In genomic region chr4:83343146-83343823, GRCm38 (mm10) we compare ENCODE assay signal across 17 mouse cellular contexts. TPM values are rescaled to one million over a fixed set of nuclear protein-coding genes. Genes with fewer than 3 reads are reported as not detected.
DNase-seq lines count a peak whose midpoint lies in the region; TF ChIP-seq lines count a peak whose summit lies in the region.
"Had no signal": no experiment of that assay in that cellular context is flagged by ENCODE, and none has a peak within 500 bp of the region (broad histone marks: within the 10 kb centered on the region; RNA-seq: fewer than 3 reads in every experiment).

No protein-coding gene starts in this region.

- peak overlapping the region; percentile 42; the same call in 1 of the 2 replicates for H3K27ac ChIP-seq in ES-E14 (ENCODE audit: insufficient read depth, low read depth, low read length, poor library complexity, severe bottlenecking)
- peak overlapping the region; percentile 72 for H3K27ac ChIP-seq in embryonic fibroblast, embryonic 13.5 days (ENCODE audit: insufficient read depth, low read length)
- H3K27ac ChIP-seq: embryonic facial prominence, embryonic 12.5 days; forebrain, embryonic 12.5 days; gastrocnemius, adult 2 months; heart, embryonic 10.5 days; heart, embryonic 15.5 days; hindbrain, embryonic 10.5 days; hindbrain, embryonic 15.5 days had no signal

- H3K36me3 ChIP-seq in ES-E14 (ENCODE audit: control insufficient read depth, insufficient read depth, low read length, poor library complexity, severe bottlenecking): peaks cover 6% of the 10 kb centered on the region; the same call in 1 of the 2 replicates
- H3K36me3 ChIP-seq: embryonic facial prominence, embryonic 12.5 days; forebrain, embryonic 12.5 days; heart, embryonic 10.5 days; heart, embryonic 15.5 days; hindbrain, embryonic 10.5 days; hindbrain, embryonic 15.5 days had no signal

- H3K9me3 ChIP-seq in ES-E14 (ENCODE audit: control insufficient read depth, insufficient read depth, low read depth, low read length): no peaks in the 10 kb centered on the region
- H3K9me3 ChIP-seq: embryonic facial prominence, embryonic 12.5 days; forebrain, embryonic 12.5 days; heart, embryonic 10.5 days; heart, embryonic 15.5 days; hindbrain, embryonic 10.5 days; hindbrain, embryonic 15.5 days had no signal

- H3K9ac ChIP-seq in ES-E14 (ENCODE audit: insufficient read depth, low read depth, low read length, poor library complexity, severe bottlenecking): peak overlapping the region; percentile 68; the same call in 1 of the 2 replicates
- H3K9ac ChIP-seq: embryonic facial prominence, embryonic 12.5 days; forebrain, embryonic 12.5 days; heart, embryonic 15.5 days; hindbrain, embryonic 15.5 days had no signal

- no peak for TF ChIP-seq CTCF in embryonic fibroblast, embryonic 13.5 days (IDR thresholded peaks at IDR 0.05; ENCODE audit: borderline replicate concordance, insufficient read depth, low read length)

- TF ChIP-seq POLR2A in embryonic fibroblast, embryonic 13.5 days (IDR thresholded peaks at IDR 0.05; ENCODE audit: low read depth, low read length): no peak

- peaks cover 2 to 4% of the 10 kb centered on the region in 2 experiments; a peak in 2 of 4 replicates for H3K4me1 ChIP-seq in ES-E14 (ENCODE audit: control insufficient read depth in 2 of 2, insufficient read depth in 2 of 2, low read length in 2 of 2, poor library complexity in 1 of 2)
- H3K4me1 ChIP-seq in embryonic fibroblast, embryonic 13.5 days (ENCODE audit: control insufficient read depth, insufficient read depth, low read length): peaks cover 4% of the 10 kb centered on the region; the same call in 1 of the 2 replicates
- H3K4me1 ChIP-seq: forebrain, embryonic 12.5 days; heart, embryonic 15.5 days; hindbrain, embryonic 10.5 days; hindbrain, embryonic 15.5 days had no signal

- DNase-seq in heart, adult 11 months: peak; percentile 73
- DNase-seq in heart, adult 18-20 months: no peak
- DNase-seq in A20 (ENCODE audit: low read depth, low spot score) (peak; percentile 87), ES-E14 (ENCODE audit: low read depth, low spot score) (no peak)
- no peak for DNase-seq in right cerebral cortex, postnatal 4 days
- no peak for DNase-seq in adrenal gland, adult 18-20 months (ENCODE audit: low spot score in 2 of 2)
- no peak for DNase-seq in ovary, postnatal 14 days (ENCODE audit: low spot score)
- DNase-seq: cerebellum, adult 8-10 months; gastrocnemius, postnatal 25 days had no signal

- in situ Hi-C loops in ES-E14 (cut with MboI; ENCODE audit: low sequenced_read_pairs in 2 of 2, unreplicated experiment in 2 of 2): no loop called here

- peak overlapping the region; percentile 64 to 72 for H3K4me3 ChIP-seq in ES-E14 (ENCODE audit: insufficient read depth in 1 of 2, low read depth in 1 of 2, low read length in 2 of 2, poor library complexity in 1 of 2, severe bottlenecking in 1 of 2)
- no peak overlapping the region for H3K4me3 ChIP-seq in embryonic fibroblast, embryonic 13.5 days (ENCODE audit: insufficient read depth, low read length)
- H3K4me3 ChIP-seq: embryonic facial prominence, embryonic 12.5 days; forebrain, embryonic 12.5 days; gastrocnemius, adult 2 months; heart, embryonic 10.5 days; heart, embryonic 15.5 days; hindbrain, embryonic 10.5 days; hindbrain, embryonic 15.5 days had no signal

TF ChIP-seq in ES-E14, 5 proteins besides CTCF, POLR2A, EP300 and RAD21:
- no peak for TF ChIP-seq ZNF384 (IDR thresholded peaks at IDR 0.05; ENCODE audit: low read depth, low read length)
- no peak for TF ChIP-seq MAFK (IDR thresholded peaks at IDR 0.05; ENCODE audit: insufficient read depth, low read depth, low read length)
- no peak for TF ChIP-seq ZC3H11A (IDR thresholded peaks at IDR 0.05; ENCODE audit: borderline replicate concordance, low read depth, low read length)
- no peak for TF ChIP-seq CHD2 (IDR thresholded peaks at IDR 0.05; ENCODE audit: low read depth, low read length)
- no peak for TF ChIP-seq HCFC1 (IDR thresholded peaks at IDR 0.05; ENCODE audit: borderline replicate concordance, insufficient read depth, low read length)

RNA-seq across cellular contexts. Expression of gene Ttc39b, which starts 19.2 kb away (rescaled TPM):
- 10 to 100 TPM; 14.8 to 20.9 TPM for total RNA-seq in heart, adult 18-20 months (2021)
- 65.6 and 76.2 TPM in 2 replicates for total RNA-seq in ES-E14 (2012; rRNA removed)
- polyA plus RNA-seq in embryonic fibroblast, embryonic 13.5 days (2011; ENCODE audit: insufficient read length, low read depth, missing spikeins): 34.6 and 39.5 TPM in 2 replicates
- 10 to 100 TPM; 16.4 to 18.3 TPM for total RNA-seq in adrenal gland, adult 18-20 months (2021)

Comparison
In these comparisons a context has a peak if more than half of its experiments do, and no peak if none do; other contexts are left out.
1. DNase-seq: peak in heart, adult 11 months (single experiment) and A20 (single experiment); none in heart, adult 18-20 months (0 of 2), ES-E14 (single experiment), right cerebral cortex, postnatal 4 days (single experiment), adrenal gland, adult 18-20 months (0 of 2) and ovary, postnatal 14 days (single experiment).